Mouse (Mus musculus): ENCODE results near the gene Gm20388. TPM values are rescaled to one million over a fixed set of nuclear protein-coding genes. Genes with fewer than 3 reads are reported as not detected.

The Gm20388 gene
- polyA plus RNA-seq, 1 experiment from 2014 or later: not detected

DNA sequence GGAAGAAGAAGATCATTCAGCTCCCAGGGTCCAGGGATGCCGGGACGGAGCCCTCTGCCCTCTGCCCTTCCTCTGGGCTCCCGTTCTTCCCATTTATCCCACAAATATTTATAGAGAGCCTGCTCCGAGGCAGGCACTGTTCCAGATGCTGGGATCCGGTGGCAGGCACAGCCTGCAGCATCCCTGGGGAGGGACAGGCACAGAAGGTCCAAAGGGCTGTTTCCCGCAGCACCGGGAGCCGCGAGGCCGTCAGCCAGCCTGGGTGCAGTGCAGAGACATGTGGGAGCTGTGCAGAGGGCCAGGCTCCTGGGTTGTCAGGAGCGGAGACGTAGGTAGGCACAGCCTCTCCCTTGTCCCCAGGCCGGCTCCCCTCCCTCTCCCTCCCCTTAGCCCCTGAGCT, 322.3 kb downstream of the Gm20388 start:
- Histone ChIP-seq H3K4me1 (ENCODE audit: control insufficient read depth, insufficient read depth, low read length) (peaks cover 59% of the 10 kb centered on the region), H3K27ac (replicated peaks; ENCODE audit: low read depth, low read length) (no peak overlapping the region), H3K9ac (ENCODE audit: low read length) (peak overlapping the region; percentile 43)

DNA sequence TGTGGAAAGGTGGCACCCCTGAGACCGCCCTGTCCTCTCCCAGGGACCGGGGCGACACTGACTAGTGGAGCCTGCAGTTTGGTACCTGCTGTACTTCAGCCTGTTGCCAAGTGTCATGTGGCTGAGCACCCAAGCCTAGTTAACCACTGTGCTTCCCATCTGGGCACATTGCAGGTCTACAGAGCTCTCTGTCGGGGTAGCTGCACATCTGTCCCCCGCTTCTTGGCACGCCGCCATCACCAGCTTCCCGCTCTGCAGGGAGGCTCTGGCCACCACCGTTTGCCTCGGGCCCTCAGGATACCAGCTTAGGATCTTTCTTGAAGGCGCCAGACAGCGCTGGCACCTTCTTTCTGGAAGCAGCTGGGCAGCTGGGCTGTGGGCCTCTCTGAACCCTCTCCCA, 323.8 kb downstream of the Gm20388 start:
- H3K27ac ChIP-seq (replicated peaks; ENCODE audit: low read depth, low read length): no peak overlapping the region
- ATAC-seq (ENCODE audit: insufficient number of reproducible peaks, low FRiP score, low TSS enrichment, low read depth) (no peak), DNase-seq (ENCODE audit: low spot score) (no peak)
- 74% methylated on average over 12 of the region's 12 CpGs for WGBS
- no peaks in the 10 kb centered on the region for H3K27me3 ChIP-seq (ENCODE audit: control insufficient read depth, insufficient read depth, low read length)
- H3K9me3 ChIP-seq (ENCODE audit: control insufficient read depth, low read length): no peaks in the 10 kb centered on the region
- H3K4me1 ChIP-seq (ENCODE audit: control insufficient read depth, insufficient read depth, low read length): peaks cover 53% of the 10 kb centered on the region
- H3K9ac ChIP-seq (ENCODE audit: low read length): no peak overlapping the region
- H3K36me3 ChIP-seq (ENCODE audit: control insufficient read depth, insufficient read depth, low read length): peaks cover 5% of the 10 kb centered on the region
- no peak overlapping the region for H3K4me2 ChIP-seq (ENCODE audit: low read depth, severe bottlenecking)
- no peak overlapping the region for H3K4me3 ChIP-seq (ENCODE audit: low read depth, low read length)

More for the DNA sequence above, 322.3 kb downstream of the Gm20388 start:
- H3K36me3 ChIP-seq (ENCODE audit: control insufficient read depth, insufficient read depth, low read length): peaks cover 5% of the 10 kb centered on the region
- 34% methylated on average over 13 of the region's 13 CpGs for WGBS
- peak overlapping the region; percentile 99 for H3K4me2 ChIP-seq (ENCODE audit: low read depth, severe bottlenecking)
- H3K27me3 ChIP-seq (ENCODE audit: control insufficient read depth, insufficient read depth, low read length): no peaks in the 10 kb centered on the region
- peak overlapping the region; percentile 67 for H3K4me3 ChIP-seq (ENCODE audit: low read depth, low read length)
- DNase-seq (ENCODE audit: low spot score) (no peak), ATAC-seq (ENCODE audit: insufficient number of reproducible peaks, low FRiP score, low TSS enrichment, low read depth) (no peak)
- H3K9me3 ChIP-seq (ENCODE audit: control insufficient read depth, low read length): no peaks in the 10 kb centered on the region

DNA sequence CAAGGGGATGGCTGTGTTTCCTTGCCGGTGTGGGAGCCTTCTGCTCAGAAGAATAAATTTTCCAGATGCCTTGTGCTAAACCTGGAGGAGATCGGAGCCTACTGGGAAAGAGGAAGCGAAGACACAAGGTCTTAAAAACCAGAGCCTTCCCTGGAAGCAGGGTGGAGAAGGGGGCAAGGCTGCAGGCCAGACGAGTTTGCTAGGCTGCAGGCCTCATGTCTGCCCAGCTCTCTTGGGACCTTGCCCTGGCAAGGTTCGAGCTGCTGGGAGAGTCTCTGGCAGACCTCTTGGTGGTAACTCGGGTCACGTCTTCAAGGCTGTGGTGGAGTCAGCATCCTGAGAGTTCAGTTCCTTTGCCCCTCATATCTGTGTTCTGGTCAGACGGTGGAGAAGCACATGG, 324.2 kb downstream of the Gm20388 start:
- no peak overlapping the region for H3K27ac ChIP-seq (replicated peaks; ENCODE audit: low read depth, low read length)
- no peak for DNase-seq (ENCODE audit: low spot score)
- H3K9ac ChIP-seq (ENCODE audit: low read length): no peak overlapping the region
- 64% methylated on average over 8 of the region's 8 CpGs for WGBS
- no peak for ATAC-seq (ENCODE audit: insufficient number of reproducible peaks, low FRiP score, low TSS enrichment, low read depth)
- H3K4me2 ChIP-seq (ENCODE audit: low read depth, severe bottlenecking): no peak overlapping the region
- H3K4me3 ChIP-seq (ENCODE audit: low read depth, low read length): no peak overlapping the region
- H3K27me3 ChIP-seq (ENCODE audit: control insufficient read depth, insufficient read depth, low read length): no peaks in the 10 kb centered on the region
- peaks cover 49% of the 10 kb centered on the region for H3K4me1 ChIP-seq (ENCODE audit: control insufficient read depth, insufficient read depth, low read length)
- H3K9me3 ChIP-seq (ENCODE audit: control insufficient read depth, low read length): no peaks in the 10 kb centered on the region
- peaks cover 5% of the 10 kb centered on the region for H3K36me3 ChIP-seq (ENCODE audit: control insufficient read depth, insufficient read depth, low read length)

- Histone ChIP-seq H3K27me3 (ENCODE audit: control insufficient read depth, insufficient read depth, low read length) (no peaks in the 10 kb centered on the region), H3K4me2 (ENCODE audit: low read depth, severe bottlenecking) (no peak overlapping the region), H3K36me3 (ENCODE audit: control insufficient read depth, insufficient read depth, low read length) (no peaks in the 10 kb centered on the region), H3K9me3 (ENCODE audit: control insufficient read depth, low read length) (no peaks in the 10 kb centered on the region), H3K4me1 (ENCODE audit: control insufficient read depth, insufficient read depth, low read length) (no peaks in the 10 kb centered on the region), H3K27ac (replicated peaks; ENCODE audit: low read depth, low read length) (no peak overlapping the region), H3K9ac (ENCODE audit: low read length) (no peak overlapping the region), H3K4me3 (ENCODE audit: low read depth, low read length) (no peak overlapping the region)
- ATAC-seq (ENCODE audit: insufficient number of reproducible peaks, low FRiP score, low TSS enrichment, low read depth): no peak
- 96% methylated on average over 4 of the region's 4 CpGs for WGBS
- no peak for DNase-seq (ENCODE audit: low spot score)
Observed at GRCm38 (mm10) chr8:120243222-120243621, 332.6 kb downstream of the Gm20388 start.

GRCm38 (mm10) chr8:120243916-120244451, 333.3 kb downstream of the Gm20388 start:
- Histone ChIP-seq H3K4me3 (ENCODE audit: low read depth, low read length) (no peak overlapping the region), H3K9me3 (ENCODE audit: control insufficient read depth, low read length) (no peaks in the 10 kb centered on the region), H3K4me1 (ENCODE audit: control insufficient read depth, insufficient read depth, low read length) (no peaks in the 10 kb centered on the region), H3K4me2 (ENCODE audit: low read depth, severe bottlenecking) (no peak overlapping the region), H3K27ac (replicated peaks; ENCODE audit: low read depth, low read length) (no peak overlapping the region), H3K36me3 (ENCODE audit: control insufficient read depth, insufficient read depth, low read length) (no peaks in the 10 kb centered on the region), H3K27me3 (ENCODE audit: control insufficient read depth, insufficient read depth, low read length) (no peaks in the 10 kb centered on the region), H3K9ac (ENCODE audit: low read length) (no peak overlapping the region)
- WGBS: 92% methylated on average over 5 of the region's 5 CpGs
- DNase-seq (ENCODE audit: low spot score): no peak
- ATAC-seq (ENCODE audit: insufficient number of reproducible peaks, low FRiP score, low TSS enrichment, low read depth): no peak

DNA sequence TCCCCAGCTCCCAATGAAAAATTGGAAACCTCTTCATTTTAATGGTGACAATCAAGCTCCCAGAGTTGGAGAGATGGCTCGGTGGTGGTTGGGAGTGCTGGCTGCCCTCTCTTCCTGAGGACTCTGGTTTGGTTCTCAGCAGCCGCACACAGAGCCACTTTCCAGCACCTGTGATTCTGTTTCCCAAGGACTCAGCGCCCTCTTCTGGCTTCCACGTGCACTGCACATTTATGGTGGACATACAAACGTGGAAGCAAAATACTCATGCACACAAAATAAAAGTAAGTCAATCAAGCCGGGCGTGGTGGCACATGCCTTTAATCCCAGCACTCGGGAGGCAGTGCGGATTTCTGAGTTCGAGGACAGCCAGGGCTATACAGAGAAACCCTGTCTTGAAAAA, 333.9 kb downstream of the Gm20388 start:
- Histone ChIP-seq H3K36me3 (ENCODE audit: control insufficient read depth, insufficient read depth, low read length) (no peaks in the 10 kb centered on the region), H3K27me3 (ENCODE audit: control insufficient read depth, insufficient read depth, low read length) (no peaks in the 10 kb centered on the region), H3K4me1 (ENCODE audit: control insufficient read depth, insufficient read depth, low read length) (no peaks in the 10 kb centered on the region), H3K27ac (replicated peaks; ENCODE audit: low read depth, low read length) (no peak overlapping the region), H3K4me2 (ENCODE audit: low read depth, severe bottlenecking) (no peak overlapping the region), H3K9ac (ENCODE audit: low read length) (no peak overlapping the region), H3K4me3 (ENCODE audit: low read depth, low read length) (no peak overlapping the region), H3K9me3 (ENCODE audit: control insufficient read depth, low read length) (no peaks in the 10 kb centered on the region)
- 91% methylated on average over 10 of the region's 10 CpGs for WGBS
- DNase-seq (ENCODE audit: low spot score): no peak
- ATAC-seq (ENCODE audit: insufficient number of reproducible peaks, low FRiP score, low TSS enrichment, low read depth): no peak

DNA sequence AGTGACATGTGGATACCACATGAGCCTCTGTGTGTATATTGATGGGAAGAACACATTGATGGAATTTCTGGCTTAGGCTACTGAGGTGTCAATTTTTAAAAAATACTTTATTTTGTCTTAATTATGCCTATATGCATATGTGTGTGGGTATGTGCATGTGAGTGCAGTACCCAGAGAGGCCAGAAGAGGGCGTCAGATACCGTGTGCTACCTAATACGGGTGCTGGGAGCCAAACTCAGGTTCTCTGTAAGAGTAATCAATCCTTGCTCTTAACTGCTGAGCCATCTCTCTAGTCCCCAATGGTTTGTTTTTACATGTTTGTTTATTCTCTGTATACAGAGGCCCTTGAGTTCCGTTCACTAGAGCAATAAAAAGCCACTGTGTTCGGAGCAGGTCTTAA, 337.0 kb downstream of the Gm20388 start:
- Histone ChIP-seq H3K27ac (replicated peaks; ENCODE audit: low read depth, low read length) (no peak overlapping the region), H3K4me2 (ENCODE audit: low read depth, severe bottlenecking) (no peak overlapping the region), H3K4me3 (ENCODE audit: low read depth, low read length) (no peak overlapping the region), H3K9me3 (ENCODE audit: control insufficient read depth, low read length) (no peaks in the 10 kb centered on the region), H3K9ac (ENCODE audit: low read length) (no peak overlapping the region), H3K27me3 (ENCODE audit: control insufficient read depth, insufficient read depth, low read length) (no peaks in the 10 kb centered on the region), H3K4me1 (ENCODE audit: control insufficient read depth, insufficient read depth, low read length) (peaks cover 6% of the 10 kb centered on the region; the same call in 1 of the 2 replicates), H3K36me3 (ENCODE audit: control insufficient read depth, insufficient read depth, low read length) (no peaks in the 10 kb centered on the region)
- DNase-seq (ENCODE audit: low spot score): no peak
- no peak for ATAC-seq (ENCODE audit: insufficient number of reproducible peaks, low FRiP score, low TSS enrichment, low read depth)
- 66% methylated on average over 5 of the region's 5 CpGs for WGBS

- Histone ChIP-seq H3K27me3 (ENCODE audit: control insufficient read depth, insufficient read depth, low read length) (no peaks in the 10 kb centered on the region), H3K4me2 (ENCODE audit: low read depth, severe bottlenecking) (no peak overlapping the region), H3K4me3 (ENCODE audit: low read depth, low read length) (no peak overlapping the region), H3K9ac (ENCODE audit: low read length) (no peak overlapping the region), H3K27ac (replicated peaks; ENCODE audit: low read depth, low read length) (no peak overlapping the region), H3K4me1 (ENCODE audit: control insufficient read depth, insufficient read depth, low read length) (peaks cover 8% of the 10 kb centered on the region; the same call in 1 of the 2 replicates), H3K9me3 (ENCODE audit: control insufficient read depth, low read length) (no peaks in the 10 kb centered on the region), H3K36me3 (ENCODE audit: control insufficient read depth, insufficient read depth, low read length) (no peaks in the 10 kb centered on the region)
- ATAC-seq (ENCODE audit: insufficient number of reproducible peaks, low FRiP score, low TSS enrichment, low read depth) (no peak), DNase-seq (ENCODE audit: low spot score) (no peak)
- WGBS: 79% methylated on average over 7 of the region's 7 CpGs
Observed at GRCm38 (mm10) chr8:120248031-120248430, 337.4 kb downstream of the Gm20388 start.

- peaks cover 8% of the 10 kb centered on the region; the same call in 1 of the 2 replicates for H3K4me1 ChIP-seq (ENCODE audit: control insufficient read depth, insufficient read depth, low read length)
- no peak overlapping the region for H3K27ac ChIP-seq (replicated peaks; ENCODE audit: low read depth, low read length)
- 93% methylated on average over 4 of the region's 4 CpGs for WGBS
- H3K9me3 ChIP-seq (ENCODE audit: control insufficient read depth, low read length): no peaks in the 10 kb centered on the region
- ATAC-seq (ENCODE audit: insufficient number of reproducible peaks, low FRiP score, low TSS enrichment, low read depth) (no peak), DNase-seq (ENCODE audit: low spot score) (no peak)
- no peak overlapping the region for H3K4me2 ChIP-seq (ENCODE audit: low read depth, severe bottlenecking)
- H3K9ac ChIP-seq (ENCODE audit: low read length): no peak overlapping the region
- H3K4me3 ChIP-seq (ENCODE audit: low read depth, low read length): no peak overlapping the region
- H3K27me3 ChIP-seq (ENCODE audit: control insufficient read depth, insufficient read depth, low read length): no peaks in the 10 kb centered on the region
- H3K36me3 ChIP-seq (ENCODE audit: control insufficient read depth, insufficient read depth, low read length): no peaks in the 10 kb centered on the region
Observed at GRCm38 (mm10) chr8:120248451-120248850, 337.8 kb downstream of the Gm20388 start.
